Mouse (Mus musculus): ENCODE measurements around the gene AC131692.1. TPM values are rescaled to one million over a fixed set of nuclear protein-coding genes. Genes with fewer than 3 reads are reported as not detected.

Gene AC131692.1
- polyA plus RNA-seq, 1 experiment from 2014 or later, result not detected

Small RNA genes within 50 kb of the gene (microRNA-seq; reads per million reads assigned to microRNA genes)
- 1.5 reads per million for gene Mir6988 (ENCODE audit: borderline number of aligned reads)

Other genes with a start within 250 kb of the AC131692.1 start
- gene Frmd8, start 219.1 kb upstream of the AC131692.1 start, polyA plus RNA-seq (2014; fragmentation: Nextera tagmentation; extraction: Ambion mirVana), result 20.6 and 25.8 TPM in 2 replicates
- gene Slc25a45, start 216.6 kb upstream of the AC131692.1 start, polyA plus RNA-seq (2014; fragmentation: Nextera tagmentation; extraction: Ambion mirVana), result 2.8 and 3.0 TPM in 2 replicates
- gene Tigd3, start 200.3 kb upstream of the AC131692.1 start, polyA plus RNA-seq (2014; fragmentation: Nextera tagmentation; extraction: Ambion mirVana), result 1.4 and 2.0 TPM in 2 replicates
- 124 and 143 TPM in 2 replicates for gene Dpf2, start 181.4 kb upstream of the AC131692.1 start, polyA plus RNA-seq (2014; fragmentation: Nextera tagmentation; extraction: Ambion mirVana)
- gene Cdc42ep2, start 169.6 kb upstream of the AC131692.1 start, polyA plus RNA-seq (2014; fragmentation: Nextera tagmentation; extraction: Ambion mirVana), result 14.0 and 16.2 TPM in 2 replicates
- 59.1 and 65.2 TPM in 2 replicates for gene Pola2, start 130.2 kb upstream of the AC131692.1 start, polyA plus RNA-seq (2014; fragmentation: Nextera tagmentation; extraction: Ambion mirVana)
- not detected in 2 replicates for gene Slc22a20, start 108.3 kb upstream of the AC131692.1 start, polyA plus RNA-seq (2014; fragmentation: Nextera tagmentation; extraction: Ambion mirVana)
- 16.8 and 19.0 TPM in 2 replicates for gene Capn1, start 78.5 kb upstream of the AC131692.1 start, polyA plus RNA-seq (2014; fragmentation: Nextera tagmentation; extraction: Ambion mirVana)
- gene Syvn1, start 47.8 kb upstream of the AC131692.1 start, polyA plus RNA-seq (2014; fragmentation: Nextera tagmentation; extraction: Ambion mirVana), result 32.1 and 34.9 TPM in 2 replicates
- gene Mrpl49, start 36.6 kb upstream of the AC131692.1 start, polyA plus RNA-seq (2014; fragmentation: Nextera tagmentation; extraction: Ambion mirVana), result 67.5 and 69.8 TPM in 2 replicates
- gene Fau, start 36.6 kb upstream of the AC131692.1 start, polyA plus RNA-seq (2014; fragmentation: Nextera tagmentation; extraction: Ambion mirVana), result 870 and 937 TPM in 2 replicates
- gene Znhit2, start 33.2 kb upstream of the AC131692.1 start, polyA plus RNA-seq (2014; fragmentation: Nextera tagmentation; extraction: Ambion mirVana), result 33.1 and 33.6 TPM in 2 replicates
- 19.5 and 21.7 TPM in 2 replicates for gene Tm7sf2, start 26.0 kb upstream of the AC131692.1 start, polyA plus RNA-seq (2014; fragmentation: Nextera tagmentation; extraction: Ambion mirVana)
- 52.0 and 66.5 TPM in 2 replicates for gene Vps51, start 17.2 kb upstream of the AC131692.1 start, polyA plus RNA-seq (2014; fragmentation: Nextera tagmentation; extraction: Ambion mirVana)
- not detected in 2 replicates for gene Tmem262, start 14.4 kb upstream of the AC131692.1 start, polyA plus RNA-seq (2014; fragmentation: Nextera tagmentation; extraction: Ambion mirVana)
- 0.28 and 0.67 TPM in 2 replicates for gene Gm28374, start 12.2 kb upstream of the AC131692.1 start, polyA plus RNA-seq (2014; fragmentation: Nextera tagmentation; extraction: Ambion mirVana)
- 66.2 and 81.8 TPM in 2 replicates for gene Zfpl1, start 9.5 kb upstream of the AC131692.1 start, polyA plus RNA-seq (2014; fragmentation: Nextera tagmentation; extraction: Ambion mirVana)
- 24.6 and 29.0 TPM in 2 replicates for gene Cdca5, start 9.4 kb upstream of the AC131692.1 start, polyA plus RNA-seq (2014; fragmentation: Nextera tagmentation; extraction: Ambion mirVana)
- gene Naaladl1, start 11.4 kb downstream of the AC131692.1 start, polyA plus RNA-seq (2014; fragmentation: Nextera tagmentation; extraction: Ambion mirVana), result 0.29 and 0.51 TPM in 2 replicates
- 46.3 and 46.6 TPM in 2 replicates for gene Sac3d1, start 24.2 kb downstream of the AC131692.1 start, polyA plus RNA-seq (2014; fragmentation: Nextera tagmentation; extraction: Ambion mirVana)
- 26.7 and 27.5 TPM in 2 replicates for gene Snx15, start 33.9 kb downstream of the AC131692.1 start, polyA plus RNA-seq (2014; fragmentation: Nextera tagmentation; extraction: Ambion mirVana)
- gene Batf2, start 46.6 kb downstream of the AC131692.1 start, polyA plus RNA-seq (2014; fragmentation: Nextera tagmentation; extraction: Ambion mirVana), result 0.28 and 0.33 TPM in 2 replicates
- gene Arl2, start 47.1 kb downstream of the AC131692.1 start, polyA plus RNA-seq (2014; fragmentation: Nextera tagmentation; extraction: Ambion mirVana), result 73.4 and 80.6 TPM in 2 replicates
- not detected in 2 replicates for gene Majin, start 90.0 kb downstream of the AC131692.1 start, polyA plus RNA-seq (2014; fragmentation: Nextera tagmentation; extraction: Ambion mirVana)
- 3.3 and 4.1 TPM in 2 replicates for gene Gpha2, start 132.0 kb downstream of the AC131692.1 start, polyA plus RNA-seq (2014; fragmentation: Nextera tagmentation; extraction: Ambion mirVana)
- gene Ppp2r5b, start 141.5 kb downstream of the AC131692.1 start, polyA plus RNA-seq (2014; fragmentation: Nextera tagmentation; extraction: Ambion mirVana), result 35.1 and 36.5 TPM in 2 replicates
- gene Atg2a, start 147.2 kb downstream of the AC131692.1 start, polyA plus RNA-seq (2014; fragmentation: Nextera tagmentation; extraction: Ambion mirVana), result 10.6 and 11.1 TPM in 2 replicates
- 68.4 and 68.6 TPM in 2 replicates for gene Ehd1, start 182.3 kb downstream of the AC131692.1 start, polyA plus RNA-seq (2014; fragmentation: Nextera tagmentation; extraction: Ambion mirVana)
- gene Cdc42bpg, start 212.0 kb downstream of the AC131692.1 start, polyA plus RNA-seq (2014; fragmentation: Nextera tagmentation; extraction: Ambion mirVana), result 1.5 and 1.6 TPM in 2 replicates
- gene Men1, start 240.6 kb downstream of the AC131692.1 start, polyA plus RNA-seq (2014; fragmentation: Nextera tagmentation; extraction: Ambion mirVana), result 54.2 and 61.5 TPM in 2 replicates
- 9.8 and 9.9 TPM in 2 replicates for gene Map4k2, start 246.7 kb downstream of the AC131692.1 start, polyA plus RNA-seq (2014; fragmentation: Nextera tagmentation; extraction: Ambion mirVana)

All from embryonic facial prominence, embryonic 14.5 days (tissue).